Mouse (Mus musculus) hindbrain, embryonic 11.5 days (tissue): ENCODE results near the gene Rbfox2. TPM values are rescaled to one million over a fixed set of nuclear protein-coding genes. Genes with fewer than 3 reads are reported as not detected.
A peak's percentile ranks its signal among the peaks of the same experiment; 100 is the strongest.
"Not testable (repeated sequence)": the region's sequence is repeated elsewhere in the genome, so short reads cannot be mapped to it uniquely, and the experiment has no call there.

Experiments used
- ATAC-seq: fragments of 200-750 bp; cut with Nextera tagmentation; 2 replicates; pipeline ENCODE4 v1.8.0; 2017; ENCODE audit warnings: mild to moderate bottlenecking, moderate TSS enrichment, moderate library complexity; ENCODE audit not compliant: low FRiP score
- DNase-seq: peaks from one replicate; pipeline ENCODE4 v3.0.0-alpha.2; 2015; ENCODE audit warnings: low spot score
- H3K27ac ChIP-seq: fragments of 300-500 bp; sonication (generic); 2 replicates; pipeline ENCODE4 v1.5.1; 2014; ENCODE audit warnings: mild to moderate bottlenecking, low read depth, low read length
- H3K27me3 ChIP-seq: fragments of 300-500 bp; sonication (generic); 2 replicates; pipeline ENCODE4 v1.6.1; 2014; ENCODE audit warnings: mild to moderate bottlenecking, low read length, moderate library complexity, mixed read lengths; ENCODE audit not compliant: control insufficient read depth, insufficient read depth
- H3K36me3 ChIP-seq: fragments of 300-500 bp; sonication (generic); 2 replicates; pipeline ENCODE4 v1.6.1; 2014; ENCODE audit warnings: mild to moderate bottlenecking, low read length, moderate library complexity, mixed read lengths; ENCODE audit not compliant: control insufficient read depth, insufficient read depth
- H3K4me1 ChIP-seq: fragments of 300-500 bp; sonication (generic); replicated peaks from 2 replicates; pipeline ENCODE4 v1.6.1; 2014; ENCODE audit warnings: low read length, mixed read lengths; ENCODE audit not compliant: control insufficient read depth, insufficient read depth
- H3K4me2 ChIP-seq: fragments of 300-500 bp; sonication (generic); replicated peaks from 2 replicates; pipeline ENCODE4 v1.6.1; 2014; ENCODE audit warnings: mild to moderate bottlenecking, low read depth, low read length
- H3K4me3 ChIP-seq: fragments of 300-500 bp; sonication (generic); 2 replicates; pipeline ENCODE4 v1.5.1; 2014; ENCODE audit warnings: low read depth, low read length
- H3K9ac ChIP-seq: fragments of 300-500 bp; sonication (generic); 2 replicates; pipeline ENCODE4 v1.6.1; 2014; ENCODE audit warnings: low read depth, low read length
- H3K9me3 ChIP-seq: fragments of 300-500 bp; sonication (generic); 2 replicates; pipeline ENCODE4 v1.6.1; 2016; ENCODE audit warnings: low read length; ENCODE audit not compliant: control insufficient read depth
- WGBS: fragments of 180-500 bp; shearing (Covaris S2); extraction: QIAGEN DNeasy Blood & Tissue Kit; methylation state at CpG from one replicate; pipeline ENCODE4 v1.1.7; 2014; 5-methylcytosine and 5-hydroxymethylcytosine counted together
- polyA plus RNA-seq: library from polyadenylated mRNA; unstranded; fragments of >200 nt; fragmentation: Nextera tagmentation; extraction: Ambion mirVana; gene quantifications from 2 replicates; pipeline ENCODE4 v1.2.1, GENCODE M21; 2014

The Rbfox2 gene
- polyA plus RNA-seq, 1 experiment from 2014 or later = 142 TPM

DNA sequence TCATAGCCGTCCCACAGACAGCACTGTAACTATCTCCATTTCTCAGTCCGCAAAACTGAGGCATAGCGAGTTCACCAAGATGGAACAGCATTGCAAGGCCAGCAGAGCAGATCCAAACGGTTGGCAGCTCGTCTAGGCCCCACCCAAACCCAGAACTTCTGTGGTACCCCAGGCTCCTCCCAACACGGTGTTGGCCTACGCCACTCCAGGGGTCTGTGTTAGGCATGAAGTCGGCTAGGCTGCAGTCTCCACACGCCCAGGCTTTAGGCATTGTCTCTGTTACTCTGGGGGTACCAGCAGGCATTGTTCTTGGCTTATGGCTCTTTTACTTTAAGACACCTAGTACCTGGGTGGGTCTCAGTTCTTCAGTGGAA is 30.2 kb upstream of the Rbfox2 start:
- Histone ChIP-seq H3K27me3 (no peaks in the 10 kb centered on the region), H3K9ac (no peak overlapping the region), H3K9me3 (no peaks in the 10 kb centered on the region), H3K4me2 (no peak overlapping the region), H3K4me3 (no peak overlapping the region), H3K27ac (no peak overlapping the region), H3K36me3 (no peaks in the 10 kb centered on the region), H3K4me1 (peaks cover 4% of the 10 kb centered on the region; the same call in 1 of the 2 replicates)
- DNase-seq (no peak), ATAC-seq (peak; percentile 57; the same call in 1 of the 2 replicates)
- 51% methylated on average over 9 of the region's 9 CpGs for WGBS

DNA sequence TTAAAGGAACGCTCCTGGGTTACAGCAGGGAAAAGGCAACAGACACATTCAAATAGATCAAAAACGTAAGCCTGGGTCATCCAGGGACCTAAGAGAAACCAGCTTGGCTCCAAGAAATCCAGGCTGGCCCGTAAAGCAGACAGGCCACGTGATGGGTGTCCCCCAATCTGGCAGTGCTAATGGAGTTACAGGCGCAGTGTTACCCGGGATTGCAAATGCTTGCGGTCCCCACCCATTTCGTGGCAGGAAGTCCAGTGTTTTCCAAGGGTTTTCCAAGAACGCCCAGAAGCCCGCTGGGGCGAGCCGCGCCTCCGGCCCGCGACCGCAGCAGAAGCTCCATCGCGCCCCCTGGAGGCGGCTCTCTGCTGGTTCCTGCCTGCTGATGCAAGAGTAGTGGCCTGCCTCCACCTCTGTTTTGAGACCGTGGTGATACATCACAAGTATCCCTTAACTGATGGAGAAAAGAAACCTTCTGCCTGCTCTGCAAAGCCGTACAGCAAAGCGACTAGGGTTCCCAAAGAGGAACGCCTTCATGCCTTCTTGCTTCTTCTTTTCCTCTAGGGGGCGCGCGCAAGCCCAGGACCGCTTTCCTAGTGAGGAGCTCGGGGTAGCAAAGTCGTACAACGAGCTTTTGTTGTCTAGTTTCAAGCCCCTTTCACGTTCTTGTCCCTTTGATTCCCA is 29.6 kb upstream of the Rbfox2 start:
- Histone ChIP-seq H3K4me3 (peak overlapping the region; percentile 25), H3K4me1 (peaks cover 4% of the 10 kb centered on the region; the same call in 1 of the 2 replicates), H3K36me3 (no peaks in the 10 kb centered on the region), H3K4me2 (peak overlapping the region; percentile 46), H3K9me3 (no peaks in the 10 kb centered on the region), H3K27ac (peak overlapping the region; percentile 47; the same call in 1 of the 2 replicates), H3K27me3 (no peaks in the 10 kb centered on the region), H3K9ac (peak overlapping the region; percentile 45)
- under 1% methylated on average over 32 of the region's 32 CpGs for WGBS
- DNase-seq (peak; percentile 93), ATAC-seq (peak; percentile 57)

DNA sequence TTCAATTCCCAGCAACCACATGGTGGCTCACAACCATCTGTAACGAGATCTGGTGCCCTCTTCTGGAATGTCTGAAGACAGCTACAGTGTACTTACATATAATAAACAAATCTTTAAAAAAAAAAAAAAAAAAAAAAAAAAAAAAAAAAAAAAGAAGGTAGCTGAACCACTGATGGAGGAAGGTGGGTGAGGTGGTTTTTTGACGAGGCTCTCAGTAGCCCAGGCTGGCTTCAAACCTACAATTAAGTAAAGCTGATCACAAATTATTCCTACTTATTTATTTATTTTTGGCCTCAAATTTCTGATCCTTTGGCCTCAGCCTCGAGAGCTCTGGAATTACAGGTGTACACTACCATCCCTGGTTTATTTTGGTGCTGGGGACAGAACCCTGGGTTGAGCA is 28.4 kb upstream of the Rbfox2 start:
- H3K36me3 ChIP-seq, H3K9ac ChIP-seq, H3K27ac ChIP-seq, DNase-seq, H3K4me1 ChIP-seq, H3K27me3 ChIP-seq, H3K4me3 ChIP-seq, ATAC-seq, H3K4me2 ChIP-seq, H3K9me3 ChIP-seq: not testable (repeated sequence)
- WGBS = 76% methylated on average over 3 of the region's 3 CpGs

DNA sequence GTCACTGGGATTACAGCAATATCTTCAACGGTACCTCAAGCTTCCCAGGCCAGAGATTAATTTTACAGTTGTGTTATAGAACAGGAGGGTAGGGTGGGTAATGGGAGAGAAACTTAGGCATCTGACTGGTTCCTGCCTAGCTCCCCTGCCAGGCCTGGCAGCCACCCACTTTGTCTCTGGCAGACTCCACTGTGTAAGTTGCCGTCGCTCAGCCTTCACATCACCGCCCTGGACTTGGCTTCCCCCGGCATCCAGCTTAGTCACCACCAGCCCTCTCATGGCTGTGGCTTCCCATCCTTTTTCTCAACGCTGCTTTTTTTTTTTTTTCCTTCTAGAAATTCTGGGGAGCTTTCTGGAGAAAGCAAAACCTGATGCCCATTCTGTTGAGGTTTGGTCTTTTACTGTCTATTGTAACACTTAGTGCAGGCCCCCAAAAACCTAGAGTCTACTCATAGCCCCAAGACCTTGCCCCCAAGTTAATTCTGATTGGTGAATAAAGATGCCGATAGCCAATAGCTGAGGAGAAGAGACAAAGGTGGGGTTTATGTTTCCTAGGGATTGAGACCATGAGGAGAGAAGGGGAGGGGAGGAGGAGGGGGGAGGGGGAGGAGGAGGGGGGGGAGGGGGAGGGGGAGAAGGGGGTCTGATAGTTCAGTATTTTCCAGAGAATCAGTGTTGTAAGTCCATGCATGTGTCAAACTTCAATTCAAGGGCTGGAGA is 25.6 kb upstream of the Rbfox2 start:
- Histone ChIP-seq H3K4me2 (no peak overlapping the region), H3K9ac (no peak overlapping the region), H3K4me1 (peaks cover 4% of the 10 kb centered on the region; the same call in 1 of the 2 replicates), H3K27ac (no peak overlapping the region), H3K36me3 (no peaks in the 10 kb centered on the region), H3K27me3 (no peaks in the 10 kb centered on the region), H3K4me3 (no peak overlapping the region), H3K9me3 (no peaks in the 10 kb centered on the region)
- no peak for ATAC-seq
- no peak for DNase-seq
- 83% methylated on average over 7 of the region's 7 CpGs for WGBS

DNA sequence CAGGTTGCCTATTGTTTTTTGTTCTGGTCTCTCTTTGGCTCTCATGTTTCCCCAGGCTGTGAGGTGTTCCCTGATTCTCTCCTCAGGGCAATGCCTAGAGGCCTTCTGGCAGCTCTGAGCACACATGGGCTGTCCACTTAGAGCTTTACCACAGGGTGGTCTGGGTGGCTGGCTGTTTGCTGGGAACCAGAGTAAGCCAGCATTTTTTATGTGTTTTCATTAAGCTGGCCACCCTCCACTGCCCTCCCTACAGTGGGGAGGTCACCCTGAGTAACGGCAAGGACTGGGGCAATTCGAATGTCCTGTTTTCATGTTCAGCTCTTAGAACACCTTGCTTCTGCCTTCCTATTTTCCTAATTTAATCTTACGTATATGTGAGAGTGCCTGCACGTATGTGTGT is 24.6 kb upstream of the Rbfox2 start:
- ATAC-seq = no peak
- no peak for DNase-seq
- WGBS = 81% methylated on average over 4 of the region's 4 CpGs
- no peak overlapping the region for H3K27ac ChIP-seq
- H3K9ac ChIP-seq = no peak overlapping the region
- H3K4me3 ChIP-seq = no peak overlapping the region
- no peaks in the 10 kb centered on the region for H3K27me3 ChIP-seq
- H3K4me2 ChIP-seq = no peak overlapping the region
- no peaks in the 10 kb centered on the region for H3K36me3 ChIP-seq
- no peaks in the 10 kb centered on the region for H3K9me3 ChIP-seq
- peaks cover 4% of the 10 kb centered on the region; the same call in 1 of the 2 replicates for H3K4me1 ChIP-seq

DNA sequence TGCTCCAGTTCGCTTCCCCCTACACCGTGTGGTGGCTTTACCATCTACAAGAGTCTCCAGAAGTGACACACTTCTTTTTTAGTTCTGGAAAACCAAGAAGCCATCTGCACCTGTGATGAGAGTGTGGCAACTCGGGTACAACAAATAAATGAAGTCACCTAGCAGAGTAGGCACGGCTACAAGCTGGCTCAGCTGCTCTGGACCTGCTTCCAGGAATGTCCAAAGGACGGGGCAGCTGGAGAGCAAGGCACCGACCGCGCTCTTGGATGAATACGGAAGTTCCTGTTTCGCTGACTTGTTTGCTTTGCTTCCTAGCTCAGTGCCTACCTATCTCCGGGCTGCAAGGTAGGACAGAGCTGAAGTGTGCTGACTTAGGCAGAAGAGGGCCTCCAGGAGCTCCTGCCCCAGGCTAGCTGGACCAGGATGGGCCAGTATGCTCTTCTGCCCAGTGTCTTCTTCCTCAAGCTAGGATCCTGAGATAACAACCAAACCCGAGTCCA is 22.9 kb upstream of the Rbfox2 start:
- WGBS = 82% methylated on average over 12 of the region's 12 CpGs
- DNase-seq (no peak), ATAC-seq (no peak)
- Histone ChIP-seq H3K4me2 (no peak overlapping the region), H3K36me3 (no peaks in the 10 kb centered on the region), H3K4me3 (no peak overlapping the region), H3K9ac (no peak overlapping the region), H3K4me1 (no peaks in the 10 kb centered on the region), H3K9me3 (no peaks in the 10 kb centered on the region), H3K27ac (no peak overlapping the region), H3K27me3 (no peaks in the 10 kb centered on the region)

DNA sequence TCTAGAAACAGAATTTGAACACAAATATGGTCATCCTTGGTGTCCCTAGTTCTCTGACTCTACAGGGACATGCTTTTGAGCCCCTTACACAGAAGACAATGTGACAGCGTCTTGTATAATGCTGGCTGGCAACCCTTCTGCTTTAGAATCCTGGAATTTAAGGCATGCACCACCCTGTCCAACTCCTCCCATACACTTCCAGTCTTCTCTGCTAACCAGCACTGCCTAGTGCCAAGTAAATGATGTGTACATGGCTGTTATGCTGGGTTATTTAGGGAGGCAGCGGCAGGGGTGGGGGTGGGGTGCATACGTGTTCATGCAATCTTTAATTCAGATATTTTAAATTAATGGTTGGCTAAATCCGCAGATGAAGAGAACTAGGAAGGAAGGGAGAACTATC is 19.6 kb upstream of the Rbfox2 start:
- no peaks in the 10 kb centered on the region for H3K36me3 ChIP-seq
- no peaks in the 10 kb centered on the region for H3K9me3 ChIP-seq
- H3K4me3 ChIP-seq = no peak overlapping the region
- no peak for ATAC-seq
- H3K9ac ChIP-seq = no peak overlapping the region
- H3K27ac ChIP-seq = no peak overlapping the region
- 90% methylated on average over 4 of the region's 4 CpGs for WGBS
- no peaks in the 10 kb centered on the region for H3K4me1 ChIP-seq
- no peak overlapping the region for H3K4me2 ChIP-seq
- no peaks in the 10 kb centered on the region for H3K27me3 ChIP-seq
- no peak for DNase-seq

DNA sequence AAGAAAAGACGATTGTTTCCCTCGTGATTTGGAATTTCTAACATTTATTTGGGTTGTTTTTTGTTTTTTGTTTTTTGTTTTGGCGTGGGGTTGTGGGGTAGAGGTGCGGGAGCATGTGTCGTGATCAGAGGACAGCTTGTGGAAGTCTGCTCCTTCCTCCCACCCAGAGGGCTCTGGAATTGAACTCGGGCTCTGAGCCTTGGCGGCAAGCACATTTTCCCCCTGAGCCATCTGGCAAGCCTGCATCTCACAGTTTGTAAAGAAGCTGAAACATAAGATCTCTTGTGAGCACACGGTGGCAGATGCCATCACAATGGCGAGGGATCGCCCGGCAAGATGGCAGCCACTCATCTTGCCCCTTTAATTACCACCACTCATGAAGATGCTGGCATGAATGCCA is 17.6 kb upstream of the Rbfox2 start:
- WGBS = 89% methylated on average over 11 of the region's 11 CpGs
- H3K27ac ChIP-seq = no peak overlapping the region
- H3K4me2 ChIP-seq = no peak overlapping the region

DNA sequence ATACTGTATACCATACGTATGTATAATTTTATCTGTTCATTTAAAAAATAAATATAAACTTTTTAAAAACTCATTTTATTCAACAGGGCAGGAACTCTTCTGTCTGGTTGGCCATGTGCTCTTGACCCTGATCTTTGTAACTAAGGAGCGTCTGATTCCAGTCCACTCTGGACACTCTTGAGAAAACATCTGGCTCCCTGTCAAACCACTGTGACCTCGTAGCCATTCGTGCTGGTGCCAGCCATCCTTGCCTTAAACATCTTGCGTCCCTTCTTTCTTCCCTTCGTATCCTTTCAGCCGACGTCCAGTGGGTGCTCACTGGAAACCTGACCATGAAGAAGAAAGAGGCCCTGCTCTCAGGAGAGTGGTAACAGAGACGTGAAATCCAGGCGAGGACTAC is 16.4 kb upstream of the Rbfox2 start:
- no peaks in the 10 kb centered on the region for H3K9me3 ChIP-seq
- H3K27me3 ChIP-seq = no peaks in the 10 kb centered on the region
- no peak for DNase-seq
- no peak overlapping the region for H3K27ac ChIP-seq
- WGBS = 80% methylated on average over 10 of the region's 10 CpGs
- H3K36me3 ChIP-seq = no peaks in the 10 kb centered on the region
- no peak for ATAC-seq
- no peaks in the 10 kb centered on the region for H3K4me1 ChIP-seq
- no peak overlapping the region for H3K9ac ChIP-seq
- no peak overlapping the region for H3K4me3 ChIP-seq
- no peak overlapping the region for H3K4me2 ChIP-seq

More for the DNA sequence above, 17.6 kb upstream of the Rbfox2 start:
- no peaks in the 10 kb centered on the region for H3K4me1 ChIP-seq
- ATAC-seq = no peak
- H3K9me3 ChIP-seq = no peaks in the 10 kb centered on the region
- H3K36me3 ChIP-seq = no peaks in the 10 kb centered on the region
- no peaks in the 10 kb centered on the region for H3K27me3 ChIP-seq
- no peak overlapping the region for H3K4me3 ChIP-seq
- no peak overlapping the region for H3K9ac ChIP-seq
- DNase-seq = no peak
